Mouse (Mus musculus) olfactory bulb, adult 2 months (tissue): ENCODE results near the gene Zcchc7.

Experiments
- CTCF ChIP-seq: fragments of 200-500 bp; IDR thresholded peaks from 2 replicates; pipeline ENCODE4 v1.5.1; 2012; ENCODE audit warnings: low read depth, mild to moderate bottlenecking, low read length, moderate library complexity; ENCODE audit not compliant: insufficient read depth
- POLR2A ChIP-seq: fragments of 200-500 bp; IDR thresholded peaks from 2 replicates; pipeline ENCODE4 v1.6.1; 2012; ENCODE audit warnings: mild to moderate bottlenecking, low read depth, low read length, moderate library complexity; ENCODE audit not compliant: insufficient read depth

DNA sequence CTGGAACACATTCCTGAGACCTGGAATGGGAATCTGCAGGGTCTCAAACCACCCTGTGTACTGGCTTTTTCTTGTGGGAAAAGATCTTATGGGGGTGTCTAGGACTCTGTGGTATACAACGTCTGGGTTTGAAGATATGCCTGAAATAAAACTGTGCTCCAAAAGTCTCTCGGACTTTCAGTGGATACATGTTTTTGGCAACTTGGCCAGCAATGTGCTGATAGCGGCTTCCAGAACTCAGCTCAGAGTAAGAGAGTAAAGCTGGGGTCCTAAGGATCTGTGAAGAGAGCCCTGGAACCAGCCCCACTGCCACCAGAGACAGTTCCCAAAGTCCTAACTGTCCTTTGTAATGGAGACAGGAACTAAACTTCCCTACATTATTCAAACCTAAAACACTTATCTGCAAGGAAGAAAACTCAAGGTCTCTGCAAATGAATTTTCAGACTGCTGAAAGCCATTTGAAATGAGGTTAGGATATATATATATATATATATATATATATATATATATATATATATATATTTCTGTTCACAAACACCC is 40.0 kb upstream of the Zcchc7 start:
- TF ChIP-seq POLR2A (no peak), CTCF (no peak)
